Mouse (Mus musculus): ENCODE results near the gene Hist2h2ab. TPM values are rescaled to one million over a fixed set of nuclear protein-coding genes. Genes with fewer than 3 reads are reported as not detected.
A peak's percentile ranks its signal among the peaks of the same experiment; 100 is the strongest.

Gene Hist2h2ab
- total and polyA plus RNA-seq, 3 experiments = 1.1 to 31.4 TPM; not detected in 1

GRCm38 (mm10) chr3:96261623-96262022 is 42.0 kb downstream of the Hist2h2ab start:
- Histone ChIP-seq H3K27ac (ENCODE audit: insufficient read depth, low read depth) (peak overlapping the region; percentile 98), H3K4me3 (replicated peaks in 1 of 3; ENCODE audit: low read depth in 2 of 3, low read length in 2 of 3, poor library complexity in 1 of 3) (peak overlapping the region; percentile 62 to 67 (median 63)), H3K36me3 (replicated peaks in 1 of 2; ENCODE audit: control insufficient read depth in 1 of 2, insufficient read depth in 1 of 2, low read length in 1 of 2) (no peaks in the 10 kb centered on the region), H3K9ac (ENCODE audit: insufficient read depth, low read depth) (peak overlapping the region; percentile 85), H3K79me2 (replicated peaks; ENCODE audit: control insufficient read depth, extremely low read depth, insufficient read depth, poor library complexity, severe bottlenecking) (0 out of 2 replicates have a peak, but pooled peaks cover 10% of the 10 kb centered on the region), H3K27me3 (replicated peaks) (no peaks in the 10 kb centered on the region), H3K4me1 (ENCODE audit: control insufficient read depth in 1 of 2, insufficient read depth in 2 of 2) (peaks cover 0 to 37% of the 10 kb centered on the region in 2 experiments; a peak in 2 of 4 replicates), H3K9me3 (replicated peaks; ENCODE audit: low read length) (no peaks in the 10 kb centered on the region), H3K4me2 (ENCODE audit: insufficient read depth, low read depth, poor library complexity, severe bottlenecking) (peak overlapping the region; percentile 81)
- in situ Hi-C loops (cut with MboI; ENCODE audit: low pct_ligation_motif_present, low pct_unique_long_range_greater_than_20kb, low sequenced_read_pairs) (no loop called here), dilution Hi-C loops (cut with MboI; ENCODE audit: extremely low pct_ligation_motif_present, extremely low pct_unique_long_range_greater_than_20kb, low sequenced_read_pairs) (no loop called here)
- TF ChIP-seq HCFC1 (IDR thresholded peaks at IDR 0.05; ENCODE audit: low read depth, low read length) (0 out of 2 replicates have a peak, but pooled peaks have one; percentile 13), SIN3A (IDR thresholded peaks at IDR 0.05; ENCODE audit: low read length) (peak; percentile 44; the same call in 1 of the 2 replicates), MXI1 (IDR thresholded peaks at IDR 0.05; ENCODE audit: low read depth, low read length) (0 out of 2 replicates have a peak, but pooled peaks have one; percentile 23), SMC3 (IDR thresholded peaks at IDR 0.05; ENCODE audit: low read depth, low read length) (peak; percentile 18), CTCF (conservative IDR thresholded peaks at IDR 0.05 in 1 of 2, IDR thresholded peaks at IDR 0.05 in 1 of 2; ENCODE audit: low read depth in 2 of 2, low read length in 2 of 2) (peak in 1 of 2 experiments; percentile 64; a peak in 2 of 4 replicates), KAT2A (IDR thresholded peaks at IDR 0.05; ENCODE audit: insufficient replicate concordance, low read length) (no peak), MYC (IDR thresholded peaks at IDR 0.05; ENCODE audit: low read depth, low read length) (peak; percentile 83), ZNF384 (IDR thresholded peaks at IDR 0.05; ENCODE audit: low read depth, low read length) (no peak), UBTF (IDR thresholded peaks at IDR 0.05; ENCODE audit: low read depth, low read length) (no peak), TBP (conservative IDR thresholded peaks at IDR 0.05; ENCODE audit: low read depth, low read length) (no peak)
- DNase-seq (ENCODE audit: extremely low read depth) = peak; percentile 43

- H3K4me3 ChIP-seq (replicated peaks in 1 of 3; ENCODE audit: low read depth in 2 of 3, low read length in 2 of 3, poor library complexity in 1 of 3) = peak overlapping the region; percentile 62 to 67 (median 63)
- dilution Hi-C loops (cut with MboI; ENCODE audit: extremely low pct_ligation_motif_present, extremely low pct_unique_long_range_greater_than_20kb, low sequenced_read_pairs) = no loop called here
- no peaks in the 10 kb centered on the region for H3K36me3 ChIP-seq (replicated peaks in 1 of 2; ENCODE audit: control insufficient read depth in 1 of 2, insufficient read depth in 1 of 2, low read length in 1 of 2)
- peak overlapping the region; percentile 81 for H3K4me2 ChIP-seq (ENCODE audit: insufficient read depth, low read depth, poor library complexity, severe bottlenecking)
- peak; percentile 10; the same call in 1 of the 2 replicates for TF ChIP-seq TCF12 (IDR thresholded peaks at IDR 0.05; ENCODE audit: low read depth, low read length)
- 0 out of 2 replicates have a peak, but pooled peaks have one; percentile 45 for TF ChIP-seq IRF4 (IDR thresholded peaks at IDR 0.05; ENCODE audit: low read depth, low read length)
- peak; percentile 78 for TF ChIP-seq POLR2A (IDR thresholded peaks at IDR 0.05; ENCODE audit: low read depth, low read length)
- no peak for TF ChIP-seq UBTF (IDR thresholded peaks at IDR 0.05; ENCODE audit: low read depth, low read length)
- TF ChIP-seq POLR2AphosphoS2 (IDR thresholded peaks at IDR 0.05; ENCODE audit: low read depth, low read length) = peak; percentile 100
- peak; percentile 79; the same call in 1 of the 2 replicates for TF ChIP-seq MXI1 (IDR thresholded peaks at IDR 0.05; ENCODE audit: low read depth, low read length)
- no peak; the same call in 1 of the 2 replicates for TF ChIP-seq ZMIZ1 (IDR thresholded peaks at IDR 0.05; ENCODE audit: low read depth, low read length)
- TF ChIP-seq CHD2 (IDR thresholded peaks at IDR 0.05; ENCODE audit: low read length) = peak; percentile 54; the same call in 1 of the 2 replicates
- TF ChIP-seq ETS1 (conservative IDR thresholded peaks at IDR 0.05; ENCODE audit: low read depth, low read length) = no peak
- no peak; the same call in none of the 2 replicates for TF ChIP-seq SIN3A (IDR thresholded peaks at IDR 0.05; ENCODE audit: low read length)
- TF ChIP-seq MAX (IDR thresholded peaks at IDR 0.05; ENCODE audit: low read length) = peak; percentile 87
- peak; percentile 62; the same call in 1 of the 2 replicates for TF ChIP-seq MYC (IDR thresholded peaks at IDR 0.05; ENCODE audit: low read depth, low read length)
- no peak for TF ChIP-seq USF1 (IDR thresholded peaks at IDR 0.05; ENCODE audit: low read depth, low read length)
- peak; percentile 92 for TF ChIP-seq CHD1 (IDR thresholded peaks at IDR 0.05; ENCODE audit: low read depth, low read length)
- no peak for TF ChIP-seq GABPA (IDR thresholded peaks at IDR 0.05; ENCODE audit: insufficient replicate concordance, low read depth, low read length)
- TF ChIP-seq SMC3 (IDR thresholded peaks at IDR 0.05; ENCODE audit: low read depth, low read length) = no peak; the same call in 1 of the 2 replicates
- 0 out of 2 replicates have a peak, but pooled peaks have one; percentile 36 for TF ChIP-seq RCOR1 (conservative IDR thresholded peaks at IDR 0.05; ENCODE audit: low read depth, low read length)
- TF ChIP-seq TBP (conservative IDR thresholded peaks at IDR 0.05; ENCODE audit: low read depth, low read length) = peak; percentile 82
- in situ Hi-C loops (cut with MboI; ENCODE audit: low pct_ligation_motif_present, low pct_unique_long_range_greater_than_20kb, low sequenced_read_pairs) = no loop called here
- H3K9me3 ChIP-seq (replicated peaks; ENCODE audit: low read length) = no peaks in the 10 kb centered on the region
- peak; percentile 90 for DNase-seq (ENCODE audit: extremely low read depth)
- peaks cover 0 to 40% of the 10 kb centered on the region in 2 experiments; a peak in 3 of 4 replicates for H3K4me1 ChIP-seq (ENCODE audit: control insufficient read depth in 1 of 2, insufficient read depth in 2 of 2)
- H3K9ac ChIP-seq (ENCODE audit: insufficient read depth, low read depth) = peak overlapping the region; percentile 85
- no peaks in the 10 kb centered on the region for H3K27me3 ChIP-seq (replicated peaks)
- peak overlapping the region; percentile 98 for H3K27ac ChIP-seq (ENCODE audit: insufficient read depth, low read depth)
- 0 out of 2 replicates have a peak, but pooled peaks cover 10% of the 10 kb centered on the region for H3K79me2 ChIP-seq (replicated peaks; ENCODE audit: control insufficient read depth, extremely low read depth, insufficient read depth, poor library complexity, severe bottlenecking)
Observed at GRCm38 (mm10) chr3:96262216-96262875, 42.7 kb downstream of the Hist2h2ab start.

All from CH12.LX (cell line).